Comparison of ENCODE assay signal across 14 mouse cellular contexts in the genomic region with DNA sequence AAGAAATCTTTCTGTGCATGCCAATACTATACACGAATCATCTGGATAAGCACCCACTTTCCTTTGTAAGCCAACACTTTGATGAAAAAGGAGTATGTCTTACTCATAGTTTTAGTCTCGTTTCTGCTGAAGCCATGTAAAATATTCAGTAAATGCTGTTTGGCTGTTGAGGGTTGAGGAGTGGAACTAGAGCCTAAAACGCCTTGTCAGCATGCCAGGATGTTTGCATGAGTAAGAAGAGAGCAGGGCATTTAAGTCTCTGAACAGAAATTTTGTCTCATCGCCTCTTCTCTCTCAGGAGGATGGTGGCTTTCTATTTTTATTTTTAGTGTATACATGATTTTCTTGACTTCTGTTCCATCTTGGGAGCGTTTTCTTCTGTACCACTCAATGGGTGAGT.
A peak's percentile ranks its signal among the peaks of the same experiment; 100 is the strongest.
DNase-seq lines count a peak whose midpoint lies in the region; ATAC-seq lines count a peak whose summit lies in the region.
"Had no signal": no experiment of that assay in that cellular context is flagged by ENCODE, and none has a peak within 500 bp of the region (broad histone marks: within the 10 kb centered on the region; RNA-seq: fewer than 3 reads in every experiment).

No protein-coding gene starts in this region.

- no peak for ATAC-seq in megakaryocyte-erythroid progenitor cell, adult 5-6 weeks (replicated peaks; ENCODE audit: low FRiP score, low TSS enrichment, poor library complexity, severe bottlenecking)
- ATAC-seq: liver, embryonic 12.5 days had no signal

- DNase-seq in layer of hippocampus, adult 9-11 months, result peak; percentile 7
- DNase-seq in layer of hippocampus, postnatal 36 days, result no peak
- DNase-seq in Muller cell, postnatal 12 days (ENCODE audit: inconsistent ontology term), result peak; percentile 10
- DNase-seq in frontal cortex, postnatal 36 days (ENCODE audit: low spot score in 2 of 2), result peak; percentile 25 to 70
- peak; percentile 26 to 47 for DNase-seq in right cerebral cortex, postnatal 36 days (ENCODE audit: low spot score in 2 of 2)
- DNase-seq in cerebellum, adult 18-20 months, result no peak
- DNase-seq: adrenal gland, postnatal 25 days; gastrocnemius, postnatal 10 days; heart, adult 2 months; kidney, adult 18-20 months; kidney, postnatal 14 days; thymus, postnatal 4 days had no signal

Comparison
In these comparisons a context has a peak if more than half of its experiments do, and no peak if none do; other contexts are left out.
1. DNase-seq: peak in layer of hippocampus, adult 9-11 months (single experiment), Muller cell, postnatal 12 days (single experiment), frontal cortex, postnatal 36 days (2 of 2) and right cerebral cortex, postnatal 36 days (2 of 2); none in layer of hippocampus, postnatal 36 days (0 of 2) and cerebellum, adult 18-20 months (0 of 2).